Mouse (Mus musculus): ENCODE measurements around the gene Slc22a7.

Slc22a7 gene

DNA sequence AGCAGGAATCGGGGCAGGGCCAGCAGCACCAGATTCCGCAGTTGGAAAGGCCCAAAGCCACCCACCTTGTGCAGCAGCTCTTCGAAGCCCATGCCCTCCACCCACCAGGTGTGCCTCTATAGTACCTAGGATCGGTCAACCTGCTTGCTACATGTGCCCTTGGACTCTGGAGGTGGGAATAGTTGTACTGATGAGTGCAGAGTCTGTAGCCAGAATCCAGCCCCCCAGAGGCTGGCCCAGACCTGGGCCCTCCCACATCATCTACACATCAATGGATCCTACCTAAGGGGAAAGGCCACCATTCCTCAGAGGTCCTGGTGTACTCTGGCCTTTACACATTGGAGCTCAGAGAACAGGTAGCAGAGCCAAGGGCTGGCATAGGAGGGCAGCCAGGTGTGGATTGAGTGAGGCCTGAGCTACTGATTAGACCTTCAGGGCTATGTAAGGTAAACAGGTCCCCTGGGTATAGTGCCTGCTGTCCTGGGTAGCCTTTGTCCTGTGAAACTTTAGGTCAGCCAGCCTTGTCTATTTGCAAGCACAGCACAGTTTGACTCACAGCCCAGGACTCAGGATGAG is at the start of gene Slc22a7:
TSS of gene Slc22a7 (minus strand) at position 160 of the 576 bp plus-strand sequence.
- DNase-seq (ENCODE audit: low spot score in 2 of 2), result no peak

DNA sequence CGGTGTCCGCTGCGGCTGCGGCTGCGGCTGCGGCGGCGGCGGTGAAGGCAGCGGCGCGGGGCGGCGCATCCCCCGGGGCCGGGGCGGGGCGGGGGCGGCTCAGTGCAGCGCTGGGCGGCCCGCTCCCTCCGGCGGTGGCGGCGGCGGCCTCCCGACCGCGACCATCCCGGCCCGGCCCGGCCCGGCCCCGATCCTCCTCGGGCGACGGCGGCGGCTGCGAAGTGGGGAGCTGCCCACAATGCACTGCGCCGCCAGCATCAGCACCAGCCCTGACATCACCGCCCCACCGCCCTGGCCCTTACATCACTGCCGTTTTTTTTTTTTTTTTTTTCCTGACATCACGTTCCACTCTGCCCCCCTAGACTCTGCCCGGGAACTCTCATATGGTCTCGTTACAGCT is 49.2 kb upstream of the Slc22a7 start, which contains the start of gene Ttbk1:
TSS of gene Ttbk1 (minus strand) at position 245 of the 400 bp plus-strand sequence.
- peak; percentile 84 to 85 for DNase-seq (ENCODE audit: low spot score in 2 of 2)

DNA sequence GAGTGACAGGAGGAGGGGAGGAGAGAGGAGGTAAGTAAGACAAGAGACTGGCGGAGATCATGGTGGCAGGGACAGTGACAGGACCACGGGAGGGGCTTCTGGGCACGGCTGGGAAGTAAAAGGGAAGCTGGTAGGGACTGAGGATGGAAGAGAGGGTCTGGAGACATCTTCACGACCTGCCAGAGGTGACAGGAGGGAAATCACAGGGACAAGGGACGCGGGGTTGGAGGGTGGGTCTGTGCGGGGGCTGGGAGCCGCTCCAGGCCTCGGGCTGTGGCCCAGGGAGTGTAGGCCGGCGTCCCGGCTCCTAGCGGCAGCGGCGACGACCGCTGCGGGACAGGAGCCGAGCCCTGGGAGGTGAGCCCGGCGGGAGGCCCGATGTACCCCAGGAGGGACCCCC is 48.7 kb upstream of the Slc22a7 start:
- DNase-seq (ENCODE audit: low spot score in 2 of 2), result peak in 1 of 2 experiments; percentile 42

DNA sequence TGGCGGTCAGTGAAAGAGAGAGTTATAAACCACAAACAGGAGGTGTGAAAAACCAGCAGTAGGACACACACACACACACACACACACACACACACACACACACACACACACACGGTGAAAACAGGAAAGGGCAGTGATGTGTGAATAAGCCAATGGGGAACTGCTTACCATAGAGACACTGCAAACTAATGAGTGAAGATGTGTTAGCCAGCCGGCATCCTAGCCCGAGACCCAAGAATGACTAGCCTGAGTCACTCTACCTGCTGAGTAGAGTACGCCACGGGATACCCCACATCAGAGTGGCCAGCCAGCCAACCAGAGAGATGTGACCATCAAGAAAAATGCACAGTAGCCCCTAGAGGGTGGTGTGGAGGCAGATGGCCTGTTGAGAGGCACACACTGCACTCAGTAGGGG is 46.2 kb upstream of the Slc22a7 start:
- no peak for DNase-seq (ENCODE audit: low spot score in 2 of 2)

DNA sequence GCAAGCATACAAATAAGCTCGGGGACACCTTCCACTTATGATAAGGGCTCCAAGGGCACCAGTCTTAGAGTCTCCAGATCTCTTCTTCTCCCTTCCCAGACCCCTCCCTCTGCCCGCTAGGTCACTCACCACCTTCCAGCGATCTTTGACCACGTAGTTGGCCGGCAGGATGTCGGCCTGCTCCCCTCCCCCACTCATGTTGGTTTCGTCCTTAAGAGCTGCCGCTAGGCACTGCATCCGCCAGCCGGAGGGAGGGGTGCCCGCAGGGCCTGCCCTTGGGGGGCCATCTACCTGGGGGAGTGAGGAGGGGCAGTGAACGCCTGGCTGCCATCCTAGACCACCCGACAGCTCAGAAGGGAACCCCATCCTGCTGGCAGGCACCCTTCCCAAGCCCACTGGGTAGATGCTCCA is 45.8 kb upstream of the Slc22a7 start:
- peak in 1 of 2 experiments; percentile 61 for DNase-seq (ENCODE audit: low spot score in 2 of 2)

DNA sequence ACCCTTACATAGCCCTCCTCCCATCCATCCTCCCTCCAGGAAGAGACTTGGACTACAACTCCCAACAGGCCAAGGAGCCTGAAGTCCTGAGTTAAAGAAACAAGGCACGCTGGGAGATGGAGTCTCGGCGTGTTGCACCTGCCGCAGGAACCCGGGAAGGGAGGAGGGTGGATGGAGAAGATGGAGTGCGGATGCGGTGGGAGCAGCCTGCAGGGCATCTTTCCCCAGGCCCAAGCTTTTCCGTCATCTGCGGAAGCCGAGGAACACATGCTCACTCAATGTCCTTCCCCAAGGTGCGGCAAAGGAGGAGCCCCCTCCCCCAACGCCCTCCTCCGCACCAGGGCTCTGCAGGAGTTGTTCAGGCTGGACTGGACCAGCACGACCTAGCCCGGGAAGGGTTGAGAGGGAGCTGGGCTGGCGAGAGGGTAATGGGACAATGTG is 45.3 kb upstream of the Slc22a7 start:
- DNase-seq (ENCODE audit: low spot score in 2 of 2), result peak; percentile 75 to 80

DNA sequence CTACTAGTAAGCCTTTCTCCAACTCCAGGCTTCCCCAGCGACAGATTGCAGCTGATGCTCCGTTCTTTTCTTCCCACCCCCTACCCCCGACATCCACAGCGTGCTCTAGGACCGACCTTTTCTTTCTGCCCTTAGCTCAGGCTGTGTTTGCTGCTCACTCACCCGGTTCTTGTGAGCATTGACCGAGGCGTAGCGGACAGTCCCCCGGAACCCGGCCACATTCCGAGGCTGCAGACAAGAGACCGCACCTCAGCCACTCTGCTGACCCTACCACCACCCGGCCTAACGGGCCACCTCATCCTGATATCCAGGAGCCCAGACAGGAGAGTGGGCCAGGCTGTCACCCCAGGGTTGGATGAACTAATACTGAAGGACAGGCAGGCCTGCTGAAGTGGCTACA is 39.0 kb upstream of the Slc22a7 start:
- no peak for DNase-seq (ENCODE audit: low spot score in 2 of 2)

DNA sequence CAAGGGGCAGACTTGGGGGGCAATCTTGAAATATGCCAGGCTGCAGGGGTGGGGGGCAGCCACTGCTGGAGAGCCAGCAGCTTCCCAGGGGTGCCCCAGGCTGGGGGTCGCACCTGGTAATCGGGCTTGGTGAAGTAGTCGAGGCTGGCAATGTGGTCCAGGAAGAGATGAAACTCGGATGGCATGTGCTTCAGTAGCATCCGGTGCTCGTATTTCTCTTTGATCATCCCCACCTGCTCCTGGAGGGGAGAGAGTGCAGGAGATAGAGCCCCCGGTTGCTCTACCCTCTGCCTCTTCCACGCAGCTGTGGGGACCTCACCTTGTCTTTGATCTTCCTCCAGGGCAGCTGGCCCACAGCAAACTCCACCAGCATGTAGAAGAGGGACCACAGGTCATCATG is 38.3 kb upstream of the Slc22a7 start:
- DNase-seq (ENCODE audit: low spot score in 2 of 2), result no peak

DNA sequence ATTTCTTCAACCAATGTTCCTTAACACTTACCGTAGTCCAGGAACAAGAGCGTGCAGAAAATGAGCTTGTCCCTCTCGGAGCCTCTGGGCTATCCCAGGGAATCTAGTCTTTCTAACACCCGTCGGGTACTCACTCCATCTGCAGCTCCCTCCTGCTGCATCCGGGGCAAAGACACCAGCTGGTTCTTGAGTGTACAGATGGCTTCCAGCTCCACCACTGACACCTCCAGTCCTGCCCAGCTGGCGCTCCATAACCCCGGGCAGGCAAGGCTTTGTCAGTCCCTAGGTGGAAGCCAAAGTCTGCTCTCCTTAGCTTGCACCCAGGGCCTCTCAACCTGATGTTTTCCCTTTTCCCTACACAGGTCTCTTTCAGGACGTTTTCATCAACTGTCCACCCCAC is 29.6 kb upstream of the Slc22a7 start:
- DNase-seq (ENCODE audit: low spot score in 2 of 2), result no peak

DNA sequence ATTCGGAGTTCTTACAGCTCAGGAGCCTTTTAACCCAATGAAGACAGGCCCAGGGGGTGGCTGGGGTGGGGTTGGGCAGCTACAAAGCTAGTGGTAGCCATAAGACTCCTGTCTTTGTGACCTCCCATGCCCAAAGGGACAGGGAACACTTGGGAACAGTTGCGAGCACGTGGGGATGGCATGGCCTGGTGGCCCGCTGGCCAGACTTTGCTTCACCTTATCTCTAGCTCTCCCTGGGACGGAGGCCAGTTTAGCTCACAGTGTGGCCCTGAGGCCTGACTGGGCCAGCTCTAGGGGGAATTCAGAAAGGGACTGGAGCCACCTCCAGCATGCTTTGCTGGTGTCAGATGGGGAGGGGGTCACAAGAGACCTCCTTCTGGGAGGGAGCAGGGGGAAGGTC is 24.0 kb upstream of the Slc22a7 start:
- no peak for DNase-seq (ENCODE audit: low spot score in 2 of 2)

DNA sequence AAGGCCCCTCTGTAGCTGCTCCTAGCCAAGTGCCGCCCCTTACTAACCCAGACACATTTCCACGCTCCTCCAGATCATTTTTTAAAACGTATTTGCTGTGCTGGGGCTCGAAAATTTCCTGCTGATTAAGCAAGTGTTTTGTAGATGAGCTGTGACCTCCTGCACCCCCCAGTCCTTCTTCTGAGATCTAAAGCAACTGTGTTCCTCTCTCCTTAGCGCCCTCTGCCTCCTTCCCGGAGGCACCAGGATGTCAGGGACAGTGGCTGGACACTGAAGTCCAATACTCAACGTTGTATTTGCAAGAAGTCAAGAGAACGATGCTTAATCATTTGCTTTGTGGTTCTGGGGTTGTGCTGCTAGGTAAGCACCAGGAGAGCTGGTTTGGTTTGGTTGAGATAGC is 23.1 kb upstream of the Slc22a7 start:
- DNase-seq (ENCODE audit: low spot score in 2 of 2), result no peak

DNA sequence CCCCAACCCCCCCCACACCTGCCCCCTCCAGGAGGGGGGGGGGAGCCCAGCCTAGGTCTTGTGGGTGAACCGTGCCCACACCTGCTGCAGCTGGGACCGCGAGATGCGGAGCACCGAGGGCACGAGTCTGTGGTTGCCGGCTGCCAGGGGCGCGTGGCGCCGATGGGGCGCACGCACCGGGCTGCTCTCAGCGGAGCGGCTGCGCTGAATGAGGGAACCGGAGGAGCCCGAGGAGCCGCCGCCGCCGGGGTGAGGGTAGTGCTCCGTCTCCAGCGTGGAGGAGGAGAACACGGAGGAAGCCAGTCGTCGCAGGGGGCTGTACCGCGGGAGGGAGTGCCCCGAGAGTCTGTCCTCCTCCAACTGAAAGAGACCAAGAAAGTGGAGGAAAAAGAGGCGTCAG is 22.4 kb upstream of the Slc22a7 start:
- no peak for DNase-seq (ENCODE audit: low spot score in 2 of 2)

DNA sequence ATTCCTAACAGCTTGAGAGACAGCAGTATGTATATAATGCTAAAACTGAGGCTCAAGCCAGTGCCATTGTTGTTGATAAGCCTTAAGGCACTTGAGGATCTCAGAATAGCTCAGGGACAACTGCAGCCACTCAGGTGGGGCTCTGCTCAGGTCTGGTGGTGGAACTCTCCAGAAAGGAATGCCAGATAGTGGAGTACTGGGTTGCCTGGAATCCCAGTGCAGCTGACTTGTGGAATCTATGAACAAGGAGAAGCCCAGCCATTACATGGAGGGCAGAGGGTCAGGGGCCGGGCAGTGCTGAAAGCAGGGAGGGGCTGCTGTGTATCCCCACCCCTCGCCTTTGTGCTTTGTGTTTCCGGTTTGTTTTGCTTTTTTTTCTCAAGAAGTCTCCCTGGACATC is 20.2 kb upstream of the Slc22a7 start:
- no peak for DNase-seq (ENCODE audit: low spot score in 2 of 2)

DNA sequence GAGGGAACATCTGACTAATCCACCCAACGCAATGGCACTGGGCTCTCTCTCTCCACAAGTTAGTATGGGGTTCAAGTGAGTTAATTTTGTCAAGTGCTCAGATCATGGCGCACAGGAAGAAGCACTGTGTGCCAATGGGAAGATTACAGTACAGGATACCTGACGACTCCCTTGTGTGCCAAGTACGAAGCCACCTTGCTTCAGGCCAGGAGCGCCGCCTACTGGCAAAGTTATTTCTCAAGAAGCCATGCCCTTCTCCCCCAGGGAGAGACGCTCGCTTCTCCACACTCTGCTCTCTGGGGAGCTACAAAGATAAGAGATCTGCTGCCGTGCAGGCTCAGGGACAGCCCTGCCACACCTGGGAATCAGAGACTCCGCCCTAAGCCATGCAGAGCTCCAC is 19.5 kb upstream of the Slc22a7 start:
- DNase-seq (ENCODE audit: low spot score in 2 of 2), result no peak

DNA sequence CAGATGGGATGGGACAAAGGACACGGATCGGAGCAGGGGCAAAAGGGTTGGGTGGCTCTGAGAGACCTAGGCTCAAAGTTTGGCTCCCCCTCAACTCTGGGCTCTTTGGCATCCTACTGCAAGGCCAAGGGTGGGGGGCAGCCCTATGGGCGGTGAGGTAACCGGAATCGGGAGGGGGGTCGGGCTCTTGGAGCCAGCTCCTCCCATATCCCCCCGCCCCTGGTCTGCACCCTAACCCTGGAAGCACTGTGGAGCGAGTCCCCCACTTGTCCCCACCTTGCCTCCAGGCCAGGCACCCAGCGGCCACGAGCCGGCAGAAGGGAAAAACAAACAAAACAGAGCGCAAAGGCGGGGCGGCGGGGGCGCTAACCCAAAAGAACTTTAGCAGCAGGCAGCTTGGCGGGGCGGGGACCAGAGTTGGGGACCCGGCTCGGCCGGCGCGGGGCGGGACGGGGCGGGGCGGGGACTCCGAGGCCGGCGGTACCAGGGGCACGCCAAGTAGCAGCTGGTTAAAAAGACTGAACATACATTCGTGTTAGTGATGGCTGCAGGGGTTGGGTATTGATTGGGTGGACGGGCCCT is 16.9 kb upstream of the Slc22a7 start:
- no peak for DNase-seq (ENCODE audit: low spot score in 2 of 2)

DNA sequence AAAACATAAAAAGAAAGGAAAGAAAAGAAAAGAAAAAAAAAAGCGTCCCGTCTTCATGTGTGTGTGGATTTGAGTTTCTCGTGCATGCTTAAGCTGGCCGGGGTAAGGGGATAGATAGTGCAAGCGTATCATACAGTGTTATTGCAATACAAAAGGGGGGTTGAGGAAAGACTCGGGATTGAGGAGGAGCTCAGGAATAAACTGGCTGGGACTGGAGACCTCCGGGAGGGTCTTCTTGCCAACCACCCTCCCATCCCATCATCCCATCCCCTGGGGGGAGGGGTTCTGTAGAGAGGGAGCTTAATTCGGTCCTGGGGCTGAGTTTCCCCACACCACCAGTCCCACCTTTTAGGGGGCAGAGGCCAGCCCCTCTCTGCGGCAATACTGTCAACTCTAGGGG is 16.3 kb upstream of the Slc22a7 start:
- DNase-seq (ENCODE audit: low spot score in 2 of 2), result no peak

DNA sequence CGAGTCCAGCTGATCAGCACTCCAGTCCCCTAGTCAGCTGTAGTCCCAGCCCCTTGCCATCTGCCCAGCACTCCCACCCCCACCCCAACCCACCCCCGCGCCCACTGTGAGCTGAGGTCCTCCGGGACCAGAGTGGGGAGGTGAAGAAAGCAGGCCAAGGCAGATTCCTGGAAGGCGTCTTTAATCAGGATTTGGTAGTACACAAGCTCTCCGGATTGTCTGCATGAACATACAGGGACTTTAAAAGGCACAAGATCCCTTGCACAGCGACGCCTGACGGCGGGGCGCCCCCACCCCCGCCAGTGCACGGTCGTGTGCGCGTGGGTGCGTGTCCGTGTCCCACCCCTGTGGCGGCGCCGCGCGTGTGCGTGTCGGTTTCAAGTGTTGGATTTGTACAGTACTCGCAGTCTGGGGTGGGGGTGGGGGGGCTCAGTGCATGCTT is 15.7 kb upstream of the Slc22a7 start:
- DNase-seq (ENCODE audit: low spot score in 2 of 2), result no peak

DNA sequence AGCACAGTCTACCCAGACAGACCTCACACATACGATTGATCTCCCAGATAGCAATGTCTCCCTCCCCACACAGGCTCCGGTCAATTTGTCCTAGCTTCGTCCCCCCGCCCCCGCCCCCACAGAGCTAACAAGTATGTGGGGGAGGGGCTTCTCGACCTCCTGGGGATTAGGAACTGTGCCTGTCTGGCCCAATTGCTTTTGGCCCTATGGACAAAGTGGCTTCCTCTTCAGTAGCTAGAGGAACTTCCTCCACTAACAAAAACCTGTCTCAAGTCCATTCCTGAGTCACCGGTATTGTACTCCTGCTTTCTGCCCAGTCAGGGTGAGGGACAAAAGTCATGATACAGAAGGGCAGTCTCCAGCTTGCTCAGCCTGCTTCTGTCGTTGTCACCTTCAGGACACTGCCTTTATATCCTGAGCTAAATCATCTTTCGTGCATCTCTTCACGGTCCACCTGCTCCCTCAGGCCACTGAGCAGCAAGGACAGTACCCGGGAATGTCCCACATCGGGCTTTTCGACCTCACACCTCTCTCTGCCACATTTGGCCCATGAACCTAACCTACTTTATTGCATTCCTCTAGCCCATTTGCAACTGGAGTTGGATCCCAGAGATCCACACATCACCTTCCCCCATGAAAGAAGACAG is 15.2 kb upstream of the Slc22a7 start:
- DNase-seq (ENCODE audit: low spot score in 2 of 2), result no peak

DNA sequence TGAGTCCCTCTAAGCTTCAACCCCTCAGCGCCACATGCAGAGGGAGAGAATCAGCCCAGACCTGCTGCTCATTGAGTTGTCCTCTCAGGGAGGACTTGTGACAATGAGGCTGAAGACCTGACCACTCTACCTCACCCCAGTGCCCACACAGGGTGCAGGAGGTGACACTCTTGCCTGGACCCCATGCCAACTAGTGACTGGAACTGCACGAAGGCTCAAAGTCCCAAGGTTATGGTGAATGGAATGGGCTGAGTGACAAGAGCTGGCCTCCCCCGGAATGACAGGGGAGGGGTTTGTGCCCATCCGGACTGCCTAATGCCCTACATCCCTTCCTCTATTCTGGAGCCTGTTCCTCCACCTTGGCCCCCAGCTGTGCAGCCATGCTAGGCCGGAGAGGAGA is 14.4 kb upstream of the Slc22a7 start:
- DNase-seq (ENCODE audit: low spot score in 2 of 2), result no peak

DNA sequence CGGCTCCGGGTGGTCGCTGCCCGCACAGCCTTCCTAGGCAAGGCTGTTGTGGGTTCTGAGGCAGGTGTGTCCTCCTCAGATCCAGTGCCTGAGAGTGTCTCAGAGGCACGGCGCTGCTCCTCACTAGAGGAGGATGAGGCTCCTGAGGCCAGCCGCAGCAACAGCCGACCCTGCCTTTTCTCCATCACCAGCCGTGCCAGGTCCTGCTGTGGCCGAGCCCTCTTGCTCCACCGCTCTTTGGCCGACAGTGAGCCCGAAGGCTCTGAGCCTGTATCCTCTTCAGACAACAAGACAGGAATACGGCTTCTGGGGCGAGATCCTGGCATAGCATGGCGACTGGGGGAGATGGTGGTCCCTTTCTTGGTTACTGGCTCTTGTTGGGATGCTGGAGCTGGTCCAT is 8.0 kb upstream of the Slc22a7 start:
- no peak for DNase-seq (ENCODE audit: low spot score in 2 of 2)

DNA sequence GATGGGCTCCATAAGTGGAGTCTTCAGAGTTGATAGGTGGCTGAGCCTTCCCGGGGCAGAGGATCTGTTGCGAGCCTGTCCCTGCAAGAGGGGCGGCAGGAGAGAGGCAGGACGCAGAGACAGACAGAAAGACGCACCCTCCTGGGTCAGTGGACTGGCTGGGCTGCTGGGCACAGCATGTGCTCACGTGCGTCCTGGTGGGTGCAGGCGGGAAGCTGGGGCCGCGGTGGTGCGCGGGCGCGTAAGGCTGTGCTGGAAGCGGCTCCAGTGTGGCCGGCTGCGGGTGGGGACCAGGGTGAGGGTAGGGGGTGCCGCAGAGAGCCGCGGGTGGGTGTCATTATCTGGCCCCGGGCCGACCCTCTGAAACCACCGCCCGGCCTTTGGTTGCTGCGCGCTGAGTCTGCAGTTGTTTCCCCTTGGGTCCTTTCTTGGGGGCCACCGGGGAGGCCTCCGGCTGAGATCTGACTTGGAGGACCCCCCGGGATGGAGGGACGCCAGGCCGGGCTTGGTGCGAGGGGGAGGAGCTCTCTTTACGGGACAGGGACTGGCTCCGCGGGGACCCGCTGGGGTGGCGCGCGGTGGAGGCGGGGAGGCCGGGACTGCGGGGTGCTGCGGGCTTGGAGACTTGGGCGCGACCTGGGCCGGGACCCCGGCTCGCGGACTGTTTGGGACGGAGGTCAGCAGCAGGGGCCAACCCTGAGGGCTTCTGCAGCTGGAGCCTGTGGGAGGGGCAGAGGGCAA is 6.8 kb upstream of the Slc22a7 start:
- no peak for DNase-seq (ENCODE audit: low spot score in 2 of 2)

DNA sequence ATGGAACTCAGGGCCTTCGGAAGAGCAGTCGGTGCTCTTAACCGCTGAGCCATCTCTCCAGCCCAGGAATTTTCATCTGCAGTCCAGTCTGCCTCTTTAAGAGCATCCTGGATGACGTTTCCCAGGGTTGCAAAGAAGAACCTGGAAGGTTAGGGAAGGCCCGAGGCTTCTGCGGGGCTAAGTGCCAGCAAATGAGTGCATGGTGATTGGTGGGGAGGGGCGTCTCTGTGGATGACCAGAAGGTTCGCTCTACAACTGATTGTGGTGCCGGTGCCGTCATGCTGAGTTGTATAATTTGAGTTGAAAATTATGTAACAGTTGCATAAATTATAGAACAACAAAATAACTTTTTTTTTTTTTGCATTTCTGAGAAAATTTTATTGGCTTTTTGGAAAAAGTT is 919 bp upstream of the Slc22a7 start:
- no peak for DNase-seq (ENCODE audit: low spot score in 2 of 2)
